Comparison of ENCODE assay signal across 8 mouse cellular contexts in genomic region chr11:20485371-20485770, GRCm38 (mm10).
"Had no signal": no experiment of that assay in that cellular context is flagged by ENCODE, and none has a peak within 500 bp of the region (broad histone marks: within the 10 kb centered on the region; RNA-seq: fewer than 3 reads in every experiment).

No protein-coding gene starts in this region.

- DNase-seq: left cerebral cortex, postnatal 4 days; liver; liver, embryonic 13.5 days; liver, postnatal 0 days; lung, adult 2 months; lung, embryonic 14.5 days; lung, postnatal 10 days; midbrain, embryonic 14.5 days had no signal
